Mouse (Mus musculus): Measurements from ENCODE around the gene Cdc26. TPM values are rescaled to one million over a fixed set of nuclear protein-coding genes. Genes with fewer than 3 reads are reported as not detected.

Cdc26 gene
- 115 and 170 TPM in 2 replicates for total RNA-seq (2014; fragmentation: Nextera tagmentation)
- 121 and 186 TPM in 2 replicates for total RNA-seq (2017)

DNA sequence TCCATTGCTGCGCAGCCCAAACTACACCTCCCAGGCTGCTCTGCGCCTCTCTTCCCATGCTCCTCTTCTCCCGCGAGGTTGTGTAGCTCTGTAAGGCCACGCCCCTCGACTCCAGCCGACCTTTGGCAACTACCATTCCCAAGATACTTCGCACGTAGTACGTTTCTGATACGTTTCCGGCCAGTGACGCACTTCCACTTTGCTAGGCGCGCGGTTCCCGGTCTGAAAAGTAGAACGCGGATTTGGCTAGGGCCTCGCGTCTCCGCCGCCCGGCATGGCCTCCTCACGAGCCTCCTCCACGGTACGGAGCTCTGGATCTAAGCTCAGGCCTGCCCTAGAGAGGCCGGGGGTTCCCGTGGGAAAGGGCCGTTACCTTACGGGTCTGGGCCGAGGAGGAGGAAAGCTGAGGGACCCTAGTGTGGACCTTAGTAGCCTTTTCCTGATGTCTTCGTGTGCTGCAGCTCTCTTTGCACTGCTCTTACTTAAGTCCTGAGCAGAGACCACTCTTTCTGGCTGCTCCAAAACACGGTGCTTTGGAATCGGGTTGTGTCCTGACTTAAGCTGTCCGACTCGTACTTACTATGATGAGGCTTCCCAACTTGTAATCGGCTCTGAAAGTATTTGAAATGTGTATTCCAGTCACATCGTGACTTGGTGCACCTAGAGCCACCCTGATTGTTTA lies at the start of gene Cdc26, which contains the start of gene Prpf4:
Cdc26 (minus strand) TSS at position 42 of the 682 bp plus-strand sequence.
Prpf4 (plus strand) TSS at position 197 of the 682 bp plus-strand sequence.
- ATAC-seq (replicated peaks; ENCODE audit: low FRiP score, low TSS enrichment, poor library complexity, severe bottlenecking), result peak; percentile 96

DNA sequence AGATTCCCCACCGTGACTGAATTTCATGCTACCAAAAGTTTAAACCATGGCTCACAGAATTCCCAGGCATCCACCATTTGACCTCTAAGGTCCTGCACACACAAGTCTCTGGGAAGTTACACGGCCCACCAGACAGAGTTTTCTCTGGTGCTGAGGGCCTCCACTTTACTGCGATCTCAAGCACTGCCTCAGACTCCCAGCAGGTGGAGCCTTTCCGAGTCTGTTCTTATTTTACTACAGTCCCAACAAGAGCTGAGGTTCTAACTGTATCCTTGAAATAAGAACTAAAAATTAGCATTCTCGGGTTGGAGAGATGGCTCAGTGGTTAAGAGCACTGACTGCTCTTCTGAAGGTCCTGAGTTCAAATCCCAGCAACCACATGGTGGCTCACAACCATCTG lies 46.6 kb upstream of the Cdc26 start:
- peak; percentile 93 for ATAC-seq (replicated peaks; ENCODE audit: low FRiP score, low TSS enrichment, poor library complexity, severe bottlenecking)

DNA sequence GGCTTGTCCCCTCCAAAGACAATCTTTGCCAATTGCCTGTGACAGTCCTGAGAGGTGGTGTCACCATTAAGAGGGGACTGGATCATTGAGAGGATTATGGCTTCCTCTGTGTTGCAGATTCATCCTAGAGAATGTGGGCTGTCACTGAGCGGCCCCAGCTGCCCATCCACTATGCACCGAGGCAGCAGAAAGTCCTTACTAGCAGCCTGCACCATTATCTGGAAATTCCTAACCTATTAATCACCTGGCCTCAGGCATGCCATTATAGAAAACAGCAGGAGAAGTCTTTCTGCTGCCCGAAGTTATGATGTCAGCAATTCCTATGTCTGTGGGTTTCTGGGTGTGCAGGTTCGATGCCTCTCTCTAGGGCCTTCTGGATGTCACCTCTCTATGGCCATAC lies 32.5 kb upstream of the Cdc26 start:
- ATAC-seq (replicated peaks; ENCODE audit: low FRiP score, low TSS enrichment, poor library complexity, severe bottlenecking), result no peak

DNA sequence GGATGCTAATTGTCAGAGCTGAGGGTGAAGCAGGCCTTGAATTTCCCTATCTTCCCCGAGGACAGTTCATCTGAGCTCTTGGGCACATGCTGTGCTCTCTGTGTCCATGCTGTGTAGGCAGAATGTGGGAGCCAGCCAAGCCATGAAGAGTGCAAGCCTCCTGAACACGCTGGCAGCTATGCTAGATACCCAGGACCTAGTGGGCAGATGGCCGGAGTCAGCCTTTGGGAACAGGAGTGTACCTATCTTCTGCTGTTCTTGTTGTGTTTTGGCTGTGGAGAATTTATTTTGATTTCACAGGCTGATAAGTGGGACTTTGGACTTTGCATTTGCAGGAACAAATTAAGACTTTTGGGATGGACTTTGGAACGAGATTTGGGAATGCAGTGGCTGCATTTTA lies 32.1 kb upstream of the Cdc26 start:
- no peak for ATAC-seq (replicated peaks; ENCODE audit: low FRiP score, low TSS enrichment, poor library complexity, severe bottlenecking)

DNA sequence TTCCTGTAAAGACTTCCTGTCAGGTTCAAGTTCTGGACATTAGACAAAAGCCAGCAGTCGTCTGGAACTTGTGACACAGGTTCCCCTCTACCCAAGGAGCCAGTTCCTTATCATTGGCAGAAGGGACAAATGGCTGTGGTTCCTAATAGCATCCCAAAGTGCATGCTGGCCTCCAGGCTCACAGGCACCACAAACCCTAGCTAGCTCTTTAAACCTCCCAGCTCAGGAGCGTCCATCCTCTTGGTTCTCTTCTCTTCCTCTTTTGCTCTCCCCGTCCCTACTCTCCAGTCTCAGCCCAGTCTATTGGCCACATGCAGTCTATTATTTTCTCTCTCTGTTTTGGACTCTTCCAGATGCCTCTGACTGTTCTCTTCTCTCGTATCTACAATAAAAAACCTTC lies 31.4 kb upstream of the Cdc26 start:
- ATAC-seq (replicated peaks; ENCODE audit: low FRiP score, low TSS enrichment, poor library complexity, severe bottlenecking), result no peak

DNA sequence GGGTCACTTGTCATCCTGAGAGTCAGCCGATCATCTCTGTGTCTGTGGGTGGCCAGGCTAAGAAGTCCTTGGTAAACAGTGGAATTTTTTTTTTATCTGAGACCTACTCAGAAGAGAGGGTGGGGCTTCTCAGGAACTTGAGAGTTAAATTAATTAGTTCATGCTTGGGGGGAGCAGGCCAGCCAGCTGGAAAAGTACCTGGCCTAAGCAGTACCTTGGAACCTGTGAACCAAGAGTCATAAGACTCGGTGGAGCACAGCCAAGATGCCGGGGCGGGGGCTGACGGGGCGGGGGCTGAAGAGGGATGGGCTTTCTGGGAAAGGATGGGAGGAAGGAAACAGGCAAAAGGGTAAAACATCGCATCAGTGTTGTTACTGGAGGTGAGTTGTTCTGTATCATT lies 29.4 kb upstream of the Cdc26 start:
- no peak for ATAC-seq (replicated peaks; ENCODE audit: low FRiP score, low TSS enrichment, poor library complexity, severe bottlenecking)

DNA sequence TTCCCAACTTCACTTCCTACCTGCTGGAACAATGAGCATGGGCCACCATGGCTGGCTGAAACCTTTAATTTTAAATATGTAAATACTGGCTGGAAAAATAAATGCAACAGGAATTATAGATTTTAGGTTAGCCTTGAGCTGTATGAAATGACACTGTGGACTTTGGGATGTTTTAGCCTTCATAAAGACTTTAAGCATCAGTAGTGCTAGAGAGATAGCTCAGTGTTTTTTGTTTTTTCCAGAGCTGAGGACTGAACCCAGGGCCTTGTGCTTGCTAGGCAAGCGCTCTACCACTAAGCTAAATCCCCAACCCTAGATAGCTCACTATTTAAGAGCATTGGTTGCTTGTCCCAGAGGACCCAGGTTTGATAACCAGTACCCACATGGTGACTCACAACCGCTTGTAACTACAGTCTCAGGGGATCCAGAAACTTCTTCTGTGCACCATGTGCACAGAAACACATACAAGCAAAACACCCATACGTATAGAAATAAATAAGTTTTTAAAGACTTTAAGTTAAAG lies 28.9 kb upstream of the Cdc26 start:
- no peak for ATAC-seq (replicated peaks; ENCODE audit: low FRiP score, low TSS enrichment, poor library complexity, severe bottlenecking)

DNA sequence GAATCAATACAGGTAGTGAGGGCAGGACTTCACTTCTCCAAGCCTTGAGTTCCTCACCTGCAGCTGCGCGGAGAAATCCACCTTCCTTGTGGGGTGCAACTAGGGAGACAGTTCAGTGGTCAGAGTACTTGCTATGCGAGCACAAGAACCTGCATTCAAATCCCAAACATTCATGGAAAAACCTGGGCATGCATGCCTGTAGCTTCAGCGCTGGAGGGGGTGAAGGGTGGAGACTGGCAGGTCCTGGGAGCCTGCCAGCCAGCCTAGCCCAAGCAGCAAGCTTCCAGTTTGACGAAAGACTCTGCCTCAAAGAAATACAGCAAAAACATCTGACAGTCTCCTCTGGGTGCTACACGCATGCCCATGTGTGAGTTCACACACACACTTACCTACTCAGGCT lies 26.6 kb upstream of the Cdc26 start, which contains the start of gene Rnf183:
Rnf183 (minus strand) TSS at position 172 of the 400 bp plus-strand sequence.
- no peak for ATAC-seq (replicated peaks; ENCODE audit: low FRiP score, low TSS enrichment, poor library complexity, severe bottlenecking)

DNA sequence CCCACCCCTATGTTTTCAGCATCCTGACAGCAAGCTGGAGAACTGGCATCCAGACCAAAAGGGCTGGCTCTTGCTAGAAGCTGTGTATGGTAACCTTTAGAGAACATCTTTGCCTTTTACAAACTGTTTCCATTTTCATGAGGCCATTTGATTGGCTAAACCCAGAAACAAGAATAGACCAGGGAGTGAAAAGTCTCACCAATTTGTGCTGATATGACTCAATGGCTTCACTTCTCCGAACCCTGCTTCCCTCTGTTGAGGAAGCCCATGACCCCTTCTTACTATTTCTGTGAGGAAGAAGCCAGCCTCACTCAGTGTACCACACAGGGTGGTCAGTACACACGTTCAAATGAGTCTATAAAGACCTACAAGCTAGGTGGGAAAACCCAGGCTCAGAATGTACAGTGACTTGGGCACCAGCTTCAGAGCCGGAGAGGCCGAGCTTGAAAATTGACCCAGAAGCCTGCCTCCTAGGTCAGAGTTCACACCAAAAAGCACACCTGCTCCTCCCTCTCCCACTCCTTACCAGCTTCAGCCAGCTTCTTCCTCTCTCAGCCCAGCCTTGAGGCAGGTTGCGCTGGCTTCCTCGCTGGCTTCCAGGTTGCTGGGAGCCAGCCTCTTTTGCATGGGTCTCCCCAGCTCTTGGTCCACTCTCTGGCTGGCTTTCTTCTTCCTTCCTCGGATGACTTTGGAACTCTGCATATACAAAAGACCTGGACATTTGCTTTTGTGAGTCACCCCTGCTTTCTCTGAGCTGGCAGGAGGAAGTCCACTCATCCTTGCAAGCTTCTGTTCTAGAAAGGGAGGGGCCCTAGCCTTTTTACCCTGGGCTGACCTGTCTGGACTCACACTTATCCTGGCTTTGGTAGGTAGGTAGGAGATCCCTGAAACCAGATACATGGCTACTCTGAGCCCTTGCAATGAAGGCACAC lies 25.8 kb upstream of the Cdc26 start:
- no peak for ATAC-seq (replicated peaks; ENCODE audit: low FRiP score, low TSS enrichment, poor library complexity, severe bottlenecking)

DNA sequence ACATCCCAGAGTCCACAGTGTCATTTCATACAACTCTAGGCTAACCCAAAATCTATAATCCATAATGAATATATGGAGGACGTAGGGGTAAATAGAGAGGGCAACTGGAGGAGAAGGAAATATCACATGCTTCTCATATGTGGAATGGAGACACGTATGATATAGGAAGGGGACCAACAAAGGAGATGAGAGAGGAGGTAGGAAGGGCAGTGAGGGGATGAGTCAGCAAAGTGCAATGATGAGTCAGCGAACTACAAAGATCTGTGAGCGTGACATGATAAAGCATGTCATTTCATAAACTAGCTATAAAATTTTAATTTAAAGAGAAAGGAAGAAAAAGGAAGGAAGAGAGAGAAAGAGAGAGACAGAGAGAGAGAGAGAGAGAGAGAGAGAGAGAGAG lies 23.1 kb upstream of the Cdc26 start:
- ATAC-seq (replicated peaks; ENCODE audit: low FRiP score, low TSS enrichment, poor library complexity, severe bottlenecking), result 0 out of 2 replicates have a peak, but pooled peaks have one; percentile 53

DNA sequence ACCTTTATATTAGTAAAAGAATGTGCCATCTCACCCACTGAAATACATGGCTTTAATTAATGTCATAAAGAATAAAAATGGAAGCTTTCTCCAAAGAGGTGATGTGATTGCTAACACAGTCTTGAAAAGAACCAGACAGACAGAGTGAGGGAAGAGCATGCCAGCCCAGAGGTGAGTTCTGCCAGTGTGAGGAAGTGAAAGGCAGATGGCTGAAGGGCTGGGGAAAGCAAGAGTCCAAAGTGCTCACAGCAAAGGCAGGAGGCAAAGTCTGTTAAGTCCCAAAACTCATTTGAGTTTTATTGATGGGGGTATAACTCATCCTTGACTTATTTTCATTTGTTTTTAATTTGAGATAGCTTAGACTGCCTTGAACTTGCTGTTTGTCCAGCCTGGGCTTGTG lies 22.2 kb upstream of the Cdc26 start:
- ATAC-seq (replicated peaks; ENCODE audit: low FRiP score, low TSS enrichment, poor library complexity, severe bottlenecking), result no peak

DNA sequence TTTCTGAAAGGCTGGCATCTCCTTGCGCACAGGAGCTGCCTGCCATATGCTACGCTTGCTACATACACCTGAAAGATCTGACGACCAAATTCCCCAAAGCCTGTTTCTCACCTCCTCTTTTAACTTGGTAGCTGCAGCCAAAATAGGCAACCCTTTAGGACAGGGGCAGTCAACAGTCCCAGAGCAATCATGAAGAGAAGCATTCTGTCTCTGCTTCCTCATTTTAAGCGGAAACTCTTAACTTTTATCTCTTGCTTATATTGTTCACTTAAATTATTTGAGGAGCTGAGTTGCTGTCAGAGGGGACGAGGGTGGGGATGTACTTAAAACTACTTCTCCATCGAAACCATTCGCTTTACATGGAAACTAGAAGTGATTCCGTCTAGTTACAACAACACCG lies 21.2 kb upstream of the Cdc26 start:
- no peak for ATAC-seq (replicated peaks; ENCODE audit: low FRiP score, low TSS enrichment, poor library complexity, severe bottlenecking)

DNA sequence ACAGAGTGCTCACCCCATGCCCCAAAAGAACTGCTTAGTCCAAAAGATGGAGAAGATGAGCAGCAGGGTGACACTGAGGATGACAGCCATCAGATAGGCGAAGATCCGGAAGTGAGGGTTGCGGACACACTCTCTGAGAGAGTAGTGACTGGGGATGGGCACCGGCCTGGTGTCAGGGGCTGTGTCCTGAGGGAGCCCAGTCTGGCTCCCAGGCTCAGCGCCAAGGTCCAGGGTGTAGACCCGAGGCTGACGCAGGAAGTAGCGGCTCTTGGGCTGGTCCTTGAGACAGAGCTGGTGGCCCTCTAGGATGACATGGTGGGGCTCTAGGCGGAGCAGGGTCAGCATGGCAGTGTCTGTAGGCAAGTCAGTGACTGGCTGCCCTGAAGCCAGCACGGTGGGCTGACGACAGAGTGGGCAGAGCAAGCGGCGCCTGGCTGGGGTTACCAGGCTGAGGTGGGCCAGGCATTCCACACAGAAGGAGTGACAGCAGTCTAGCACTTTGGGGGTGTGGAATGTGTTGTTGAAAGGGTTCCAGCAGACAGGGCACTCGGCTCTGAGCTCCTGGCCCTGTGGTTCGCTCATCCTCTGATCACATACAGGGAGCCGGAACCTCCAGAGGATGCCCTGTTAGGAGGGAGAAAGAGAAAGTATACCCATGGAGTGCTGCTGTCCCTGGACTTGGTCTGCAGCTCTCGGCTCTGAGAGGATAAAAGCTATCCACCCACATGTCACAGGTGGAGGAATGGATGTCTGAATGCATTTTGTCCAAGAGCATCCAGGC lies 19.7 kb upstream of the Cdc26 start:
- ATAC-seq (replicated peaks; ENCODE audit: low FRiP score, low TSS enrichment, poor library complexity, severe bottlenecking), result no peak

DNA sequence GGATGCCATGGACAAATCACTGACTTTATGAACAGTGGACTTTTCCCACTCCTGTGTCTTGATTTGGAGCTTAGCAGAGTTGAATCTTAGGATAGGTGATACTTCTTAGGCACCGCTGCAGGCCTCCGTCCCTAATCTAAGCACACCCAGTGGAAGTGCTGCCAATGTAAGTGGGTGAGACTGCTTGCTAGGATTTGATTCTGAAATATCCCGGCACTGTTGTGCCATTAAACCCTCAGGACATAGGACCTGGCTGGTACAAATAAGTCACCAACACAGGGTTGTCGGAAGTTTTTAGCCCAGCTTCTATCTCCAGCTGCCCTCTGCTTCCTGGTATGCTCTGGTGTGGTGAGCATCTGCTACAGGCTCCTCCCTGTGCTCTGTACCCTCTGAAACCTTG lies 17.4 kb upstream of the Cdc26 start:
- ATAC-seq (replicated peaks; ENCODE audit: low FRiP score, low TSS enrichment, poor library complexity, severe bottlenecking), result no peak

DNA sequence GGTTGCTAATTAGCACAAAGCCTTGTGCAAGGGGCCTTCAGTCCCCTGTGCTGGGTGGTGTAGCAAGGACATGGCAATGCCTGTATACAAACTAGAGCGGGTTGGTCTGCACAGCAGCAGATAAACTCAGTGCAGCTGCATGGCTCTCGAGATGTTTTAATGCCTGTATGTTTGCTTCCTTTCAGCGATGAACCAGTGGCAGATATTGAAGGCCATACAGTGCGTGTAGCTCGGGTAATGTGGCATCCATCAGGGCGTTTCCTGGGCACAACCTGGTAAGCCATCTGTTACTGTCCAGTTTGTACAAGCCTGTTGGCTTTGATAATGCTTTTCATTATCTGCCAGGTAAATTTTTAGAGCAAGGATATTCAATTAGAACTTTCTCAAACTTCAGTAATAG lies 10.6 kb upstream of the Cdc26 start:
- no peak for ATAC-seq (replicated peaks; ENCODE audit: low FRiP score, low TSS enrichment, poor library complexity, severe bottlenecking)

DNA sequence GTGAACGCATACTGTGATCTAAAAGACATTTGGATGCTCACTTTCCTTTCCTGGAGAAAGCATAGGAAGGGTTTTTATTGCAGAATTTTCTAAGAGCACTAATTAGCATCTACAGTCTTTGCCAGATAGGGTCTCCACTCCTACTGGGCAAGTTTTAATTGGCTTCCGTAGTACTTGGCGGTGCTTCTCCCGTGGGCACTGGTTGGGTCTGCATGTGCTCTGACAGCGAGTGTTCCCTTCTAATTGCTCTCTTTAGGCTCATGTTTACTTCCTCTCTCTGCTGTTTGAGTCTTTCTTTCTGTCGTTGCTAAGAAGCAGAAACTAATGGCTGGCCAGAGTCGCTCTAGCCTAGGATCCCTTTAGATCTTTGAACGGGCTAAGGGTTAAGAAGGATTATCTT lies 10.0 kb upstream of the Cdc26 start:
- ATAC-seq (replicated peaks; ENCODE audit: low FRiP score, low TSS enrichment, poor library complexity, severe bottlenecking), result no peak

DNA sequence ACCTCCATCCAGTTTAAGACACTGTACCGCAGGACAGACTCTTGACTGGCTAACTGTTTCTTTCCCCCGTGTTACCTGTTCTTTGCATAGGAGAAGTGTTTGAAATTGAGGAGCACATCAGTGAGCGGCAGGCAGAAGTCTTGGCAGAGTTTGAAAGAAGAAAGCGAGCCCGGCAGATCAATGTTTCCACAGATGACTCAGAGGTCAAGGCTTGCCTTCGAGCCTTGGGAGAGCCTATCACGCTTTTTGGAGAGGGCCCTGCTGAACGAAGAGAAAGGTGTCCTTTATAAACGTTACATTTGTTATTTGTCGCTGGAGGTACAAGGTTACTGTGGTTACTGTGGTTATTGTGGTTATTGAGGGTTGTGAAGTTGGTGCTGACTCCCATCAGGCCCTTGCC lies 3.2 kb upstream of the Cdc26 start:
- ATAC-seq (replicated peaks; ENCODE audit: low FRiP score, low TSS enrichment, poor library complexity, severe bottlenecking), result no peak

DNA sequence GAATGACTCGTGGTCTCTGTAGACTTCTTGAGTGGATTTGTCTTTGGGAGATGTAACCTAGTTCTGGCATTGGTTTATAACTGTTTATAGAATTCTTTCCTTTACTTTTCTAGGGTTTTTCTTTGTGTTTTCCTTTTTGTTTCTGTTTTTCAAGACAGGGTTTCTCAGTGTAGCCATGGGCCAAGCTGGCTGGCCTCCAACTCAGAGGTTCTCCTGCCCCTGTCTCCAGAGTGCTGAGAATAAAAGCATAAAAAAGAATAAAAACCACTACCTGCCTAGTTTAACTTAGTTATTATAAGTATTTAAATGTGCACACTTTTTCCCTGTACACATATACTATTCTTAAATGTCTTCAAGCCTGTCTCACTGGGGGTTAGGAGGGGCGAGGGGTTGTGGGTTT lies 1.9 kb upstream of the Cdc26 start:
- no peak for ATAC-seq (replicated peaks; ENCODE audit: low FRiP score, low TSS enrichment, poor library complexity, severe bottlenecking)

DNA sequence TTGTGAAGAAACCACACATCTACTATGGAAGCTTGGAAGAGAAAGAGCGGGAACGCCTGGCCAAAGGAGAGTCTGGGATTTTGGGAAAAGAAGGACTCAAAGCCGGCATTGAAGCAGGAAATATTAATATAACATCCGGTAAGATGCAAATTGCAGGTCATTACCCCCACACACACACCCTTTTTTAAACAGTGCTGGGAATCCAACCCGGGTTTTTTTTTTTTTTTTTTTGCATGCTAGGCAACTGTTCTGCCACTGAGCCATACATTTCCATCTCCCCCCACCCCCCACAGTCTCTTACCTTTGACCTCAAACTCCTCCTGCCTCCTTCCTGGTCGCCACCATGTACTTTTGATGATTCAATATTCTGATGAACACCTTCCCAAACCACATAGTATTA lies 1.2 kb upstream of the Cdc26 start:
- ATAC-seq (replicated peaks; ENCODE audit: low FRiP score, low TSS enrichment, poor library complexity, severe bottlenecking), result no peak

Data from megakaryocyte-erythroid progenitor cell, adult 5-6 weeks (primary cell).